Mouse (Mus musculus) liver, adult 2 months (tissue): ENCODE results near the gene Mrpl9. TPM values are rescaled to one million over a fixed set of nuclear protein-coding genes. Genes with fewer than 3 reads are reported as not detected.
A peak's percentile ranks its signal among the peaks of the same experiment; 100 is the strongest.

ENCODE experiments used
- DNase-seq: peaks from one replicate; pipeline ENCODE4 v3.0.0-alpha.2; 2011; ENCODE audit warnings: low read depth, low spot score; ENCODE audit errors: extremely low read depth
- H3K27ac ChIP-seq: fragments of 200-500 bp; replicated peaks from 2 replicates; pipeline ENCODE4 v1.5.1; 2012; ENCODE audit warnings: low read depth, mild to moderate bottlenecking, control low read depth, inconsistent platforms, low read length; ENCODE audit not compliant: insufficient read depth
- H3K27me3 ChIP-seq: fragments of 200-500 bp; 2 replicates; pipeline ENCODE4 v1.6.1; 2012; ENCODE audit warnings: mild to moderate bottlenecking, moderate library complexity, low read length, inconsistent platforms; ENCODE audit not compliant: control insufficient read depth, insufficient read depth
- H3K36me3 ChIP-seq: fragments of 200-500 bp; 2 replicates; pipeline ENCODE4 v1.6.1; 2012; ENCODE audit warnings: low read length, inconsistent platforms; ENCODE audit not compliant: control insufficient read depth, insufficient read depth
- H3K4me1 ChIP-seq: fragments of 200-500 bp; 2 replicates; pipeline ENCODE4 v1.6.1; 2011; ENCODE audit warnings: low read length; ENCODE audit not compliant: control insufficient read depth, insufficient read depth
- H3K4me3 ChIP-seq: fragments of 200-500 bp; 2 replicates; pipeline ENCODE4 v1.5.1; 2011; ENCODE audit warnings: low read depth, mild to moderate bottlenecking, control low read depth, low read length, moderate library complexity; ENCODE audit not compliant: insufficient read depth
- H3K79me2 ChIP-seq: fragments of 200-500 bp; 2 replicates; pipeline ENCODE4 v1.6.1; 2012; ENCODE audit warnings: inconsistent platforms, mild to moderate bottlenecking, low read length, moderate library complexity; ENCODE audit not compliant: control insufficient read depth, insufficient read depth
- H3K9ac ChIP-seq: fragments of 200-500 bp; 2 replicates; pipeline ENCODE4 v1.6.1; 2012; ENCODE audit warnings: low read depth, mild to moderate bottlenecking, control low read depth, inconsistent platforms, low read length
- CTCF ChIP-seq: fragments of 200-500 bp; IDR thresholded peaks from 2 replicates; pipeline ENCODE4 v1.5.1; 2011; ENCODE audit warnings: low read depth, low read length, control low read depth
- POLR2A ChIP-seq: fragments of 200-500 bp; IDR thresholded peaks from 2 replicates; pipeline ENCODE4 v1.6.1; 2011; ENCODE audit warnings: low read length, control low read depth; ENCODE audit not compliant: insufficient read depth; ENCODE audit errors: extremely low read depth
- WGBS: fragments of 180-500 bp; shearing (Covaris S2); methylation state at CpG from one replicate; pipeline ENCODE4 v1.1.7; 2018; 5-methylcytosine and 5-hydroxymethylcytosine counted together
- polyA plus RNA-seq: library from polyadenylated mRNA; depleted of rRNA; stranded (reverse); fragments of >200 nt; gene quantifications from 2 replicates; pipeline ENCODE4 v1.2.3, GENCODE M21; 2012
- total RNA-seq: library from RNA; depleted of rRNA; stranded (reverse); fragments of >200 nt; gene quantifications from 2 replicates; pipeline ENCODE4 v1.2.3, GENCODE M21; 2014

Gene Mrpl9
- total and polyA plus RNA-seq, 2 experiments, result 31.1 to 45.9 TPM

DNA sequence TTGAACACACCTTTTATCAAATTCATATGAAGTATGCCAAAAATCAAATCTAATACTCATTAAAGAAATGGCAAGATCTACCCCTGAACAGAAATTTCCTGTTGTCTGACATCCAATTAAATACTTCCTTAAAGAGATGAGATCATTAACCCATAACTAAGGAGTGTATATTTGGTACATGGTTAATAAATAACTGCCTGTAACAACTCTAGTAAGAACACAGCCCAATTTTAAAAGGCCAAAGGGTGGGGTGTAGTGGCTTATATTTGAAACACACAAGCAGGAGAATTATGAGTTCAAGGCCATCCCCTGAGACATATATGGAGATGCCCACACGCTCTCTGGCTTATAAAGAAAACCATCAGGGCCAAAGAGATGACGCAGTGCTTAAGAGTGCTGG is 6.3 kb downstream of the Mrpl9 start:
- Histone ChIP-seq H3K9ac (no peak overlapping the region), H3K79me2 (no peaks in the 10 kb centered on the region), H3K4me3 (no peak overlapping the region), H3K27ac (no peak overlapping the region), H3K4me1 (0 out of 2 replicates have a peak, but pooled peaks cover under 1% of the 10 kb centered on the region), H3K36me3 (peaks cover 39% of the 10 kb centered on the region), H3K27me3 (no peaks in the 10 kb centered on the region)
- TF ChIP-seq CTCF (no peak), POLR2A (no peak)
- DNase-seq, result peak; percentile 34
- 83% methylated on average over 2 of the region's 2 CpGs for WGBS

DNA sequence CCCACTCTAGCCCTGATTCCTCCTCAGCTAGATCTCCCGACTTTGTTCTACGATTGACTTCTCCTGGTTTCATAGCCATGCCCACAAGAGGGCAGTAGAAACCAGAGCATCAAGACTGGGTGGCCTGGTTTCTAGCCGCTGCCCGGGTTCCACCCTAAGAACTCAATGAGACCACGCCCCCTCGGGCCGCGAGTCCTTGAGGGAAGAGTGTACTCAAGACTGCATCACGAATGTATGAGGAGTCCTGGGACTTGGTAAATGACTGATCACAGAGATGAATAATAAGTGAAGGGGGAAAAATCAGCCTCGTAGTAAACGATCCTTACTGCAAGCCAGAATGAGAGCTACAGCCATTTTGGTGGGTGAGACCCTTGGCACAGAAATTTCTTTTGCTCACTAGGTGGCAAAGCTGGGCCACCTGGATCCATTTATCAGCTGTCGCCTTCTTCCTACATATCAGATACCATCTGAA is 13.4 kb downstream of the Mrpl9 start:
- Histone ChIP-seq H3K79me2 (no peaks in the 10 kb centered on the region), H3K27ac (no peak overlapping the region), H3K36me3 (no peaks in the 10 kb centered on the region), H3K4me1 (no peaks in the 10 kb centered on the region), H3K9ac (no peak overlapping the region), H3K4me3 (no peak overlapping the region), H3K27me3 (no peaks in the 10 kb centered on the region)
- no peak for TF ChIP-seq POLR2A
- TF ChIP-seq CTCF, result peak; percentile 78
- 7% methylated on average over 12 of the region's 12 CpGs for WGBS
- peak; percentile 67 for DNase-seq

DNA sequence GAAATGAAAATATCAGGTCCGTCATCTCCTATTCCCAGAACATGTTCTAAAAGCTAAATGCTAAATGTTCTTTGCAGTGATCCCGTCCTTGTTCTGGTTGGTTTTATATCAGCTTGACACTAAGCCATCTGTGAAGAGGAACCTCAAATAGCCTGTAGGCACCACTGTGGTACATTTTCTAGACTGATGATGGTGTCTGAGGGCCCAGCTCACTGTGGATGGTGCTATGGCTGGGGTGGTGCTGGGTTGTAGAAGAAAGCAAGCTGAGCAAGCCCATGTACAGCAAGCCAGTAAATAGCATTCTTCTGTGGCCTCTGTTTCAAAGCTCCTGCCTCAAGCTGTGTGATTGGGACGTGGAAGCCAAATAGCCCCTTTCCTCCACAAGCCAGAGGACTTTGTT is 13.9 kb downstream of the Mrpl9 start:
- H3K4me3 ChIP-seq, result no peak overlapping the region
- no peak for TF ChIP-seq POLR2A
- no peak for TF ChIP-seq CTCF
- no peaks in the 10 kb centered on the region for H3K27me3 ChIP-seq
- H3K79me2 ChIP-seq, result no peaks in the 10 kb centered on the region
- H3K27ac ChIP-seq, result no peak overlapping the region
- no peaks in the 10 kb centered on the region for H3K4me1 ChIP-seq
- DNase-seq, result no peak
- H3K9ac ChIP-seq, result no peak overlapping the region
- WGBS, result 81% methylated on average over 3 of the region's 3 CpGs
- H3K36me3 ChIP-seq, result no peaks in the 10 kb centered on the region

GRCm38 (mm10) chr3:94459834-94460233 is 16.7 kb downstream of the Mrpl9 start:
- no peaks in the 10 kb centered on the region for H3K36me3 ChIP-seq
- TF ChIP-seq CTCF (no peak), POLR2A (no peak)
- no peak overlapping the region for H3K9ac ChIP-seq
- no peaks in the 10 kb centered on the region for H3K27me3 ChIP-seq
- no peaks in the 10 kb centered on the region for H3K4me1 ChIP-seq
- H3K79me2 ChIP-seq, result no peaks in the 10 kb centered on the region
- H3K4me3 ChIP-seq, result no peak overlapping the region
- no peak for DNase-seq
- H3K27ac ChIP-seq, result no peak overlapping the region
- 87% methylated on average over 2 of the region's 2 CpGs for WGBS

GRCm38 (mm10) chr3:94463926-94464578 is 20.9 kb downstream of the Mrpl9 start:
- Histone ChIP-seq H3K9ac (no peak overlapping the region), H3K27ac (no peak overlapping the region), H3K27me3 (no peaks in the 10 kb centered on the region), H3K4me3 (no peak overlapping the region), H3K36me3 (no peaks in the 10 kb centered on the region), H3K4me1 (no peaks in the 10 kb centered on the region), H3K79me2 (no peaks in the 10 kb centered on the region)
- TF ChIP-seq CTCF (no peak), POLR2A (no peak)
- 57% methylated on average over 11 of the region's 11 CpGs for WGBS
- DNase-seq, result no peak

DNA sequence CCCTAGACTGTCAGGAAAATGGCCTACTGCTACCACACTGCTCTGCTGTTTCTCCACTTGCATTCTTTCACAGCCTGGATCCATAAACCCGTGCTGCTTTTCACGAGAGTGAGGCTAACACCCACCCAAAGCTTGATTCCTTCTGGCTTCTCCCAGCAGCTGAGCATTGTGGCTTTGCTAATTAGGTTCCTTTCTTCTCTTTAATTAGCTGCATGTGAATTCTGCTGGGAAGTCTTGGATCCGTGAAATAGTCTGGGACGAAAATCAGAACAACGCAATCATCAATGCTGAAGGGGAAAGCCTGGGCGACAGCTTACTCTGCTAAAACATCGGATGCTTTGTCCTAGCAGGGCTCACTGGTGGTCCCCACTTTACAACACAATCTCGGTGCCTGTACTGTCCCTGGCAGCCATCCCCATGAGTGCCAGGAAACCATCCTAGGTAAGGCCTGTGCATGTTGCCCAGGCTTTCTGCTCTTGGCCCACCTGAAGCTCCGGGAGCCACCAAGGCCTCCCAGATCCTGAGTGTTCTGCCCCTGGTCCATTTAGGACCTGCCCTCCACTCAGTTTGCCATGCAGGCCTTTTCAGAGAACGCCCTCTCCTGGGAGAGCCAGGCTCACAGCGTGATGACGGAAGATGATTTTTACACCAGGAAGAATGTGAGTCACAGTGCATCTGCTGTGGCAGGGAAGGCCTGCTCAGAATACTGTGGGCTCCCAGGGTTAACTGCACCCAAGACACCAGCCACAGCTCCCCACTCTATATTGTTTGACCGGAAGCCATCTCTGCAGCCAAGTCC is 22.7 kb downstream of the Mrpl9 start:
- DNase-seq, result no peak
- Histone ChIP-seq H3K36me3 (no peaks in the 10 kb centered on the region), H3K27ac (no peak overlapping the region), H3K27me3 (no peaks in the 10 kb centered on the region), H3K4me3 (no peak overlapping the region), H3K4me1 (no peaks in the 10 kb centered on the region), H3K79me2 (no peaks in the 10 kb centered on the region), H3K9ac (no peak overlapping the region)
- TF ChIP-seq POLR2A (no peak), CTCF (no peak)
- 91% methylated on average over 13 of the region's 13 CpGs for WGBS
